Mouse (Mus musculus): ENCODE measurements at regions not wholly inside any gene's neighbourhood (a gene's known extent, or its start where the extent isn't known, plus 50 kb on each side); places are given as distances from the start of the nearest gene placed in this dataset.

GRCm38 (mm10) chr13:119263561-119263960 is 164.8 kb upstream of the Paip1 start:
- in situ Hi-C loops (cut with MboI, MseI), result no loop called here

GRCm38 (mm10) chr13:119267608-119268300 is 160.6 kb upstream of the Paip1 start:
- in situ Hi-C loops (cut with MboI, MseI), result no loop called here

- in situ Hi-C loops (cut with MboI, MseI), result no loop called here
Observed at GRCm38 (mm10) chr13:119268301-119268675, 160.1 kb upstream of the Paip1 start.

GRCm38 (mm10) chr13:119275500-119275899 is 152.9 kb upstream of the Paip1 start:
- in situ Hi-C loops (cut with MboI, MseI), result no loop called here

GRCm38 (mm10) chr13:119277308-119277948 is 151.0 kb upstream of the Paip1 start:
- in situ Hi-C loops (cut with MboI, MseI), result no loop called here

- in situ Hi-C loops (cut with MboI, MseI), result no loop called here
Observed at GRCm38 (mm10) chr13:119279449-119279848, 149.0 kb upstream of the Paip1 start.

- in situ Hi-C loops (cut with MboI, MseI), result no loop called here
Observed at GRCm38 (mm10) chr13:119280622-119281021, 147.8 kb upstream of the Paip1 start.

GRCm38 (mm10) chr13:119283448-119283847 is 145.0 kb upstream of the Paip1 start:
- in situ Hi-C loops (cut with MboI, MseI), result no loop called here

- in situ Hi-C loops (cut with MboI, MseI), result no loop called here
Observed at GRCm38 (mm10) chr13:119309238-119309637, 119.2 kb upstream of the Paip1 start.

- in situ Hi-C loops (cut with MboI, MseI), result no loop called here
Observed at GRCm38 (mm10) chr13:119310013-119310412, 118.4 kb upstream of the Paip1 start.

- in situ Hi-C loops (cut with MboI, MseI), result no loop called here
Observed at GRCm38 (mm10) chr13:119314356-119314755, 114.0 kb upstream of the Paip1 start.

GRCm38 (mm10) chr13:119318358-119318757 is 110.0 kb upstream of the Paip1 start:
- in situ Hi-C loops (cut with MboI, MseI), result no loop called here

GRCm38 (mm10) chr13:119325510-119325909 is 102.9 kb upstream of the Paip1 start:
- in situ Hi-C loops (cut with MboI, MseI), result no loop called here

GRCm38 (mm10) chr13:119326877-119327625 is 101.3 kb upstream of the Paip1 start:
- in situ Hi-C loops (cut with MboI, MseI), result no loop called here

- in situ Hi-C loops (cut with MboI, MseI), result no loop called here
Observed at GRCm38 (mm10) chr13:119328731-119329130, 99.7 kb upstream of the Paip1 start.

- in situ Hi-C loops (cut with MboI, MseI), result loop anchor here (10.0 kb wide), 1 partner anchor 283 kb away; no protein-coding TSS in a partner anchor
Observed at GRCm38 (mm10) chr13:119331815-119332214, 96.6 kb upstream of the Paip1 start.

- in situ Hi-C loops (cut with MboI, MseI), result loop anchor here (10.0 kb wide), 1 partner anchor 281 kb away; no protein-coding TSS in a partner anchor
Observed at GRCm38 (mm10) chr13:119333915-119334314, 94.5 kb upstream of the Paip1 start.

- in situ Hi-C loops (cut with MboI, MseI), result loop anchor here (10.0 kb wide), 1 partner anchor 277 kb away; no protein-coding TSS in a partner anchor
Observed at GRCm38 (mm10) chr13:119337861-119338260, 90.5 kb upstream of the Paip1 start.

GRCm38 (mm10) chr13:119339016-119339415 is 89.4 kb upstream of the Paip1 start:
- in situ Hi-C loops (cut with MboI, MseI), result loop anchor here (10.0 kb wide), 1 partner anchor 276 kb away; no protein-coding TSS in a partner anchor

GRCm38 (mm10) chr13:119339762-119340161 is 88.6 kb upstream of the Paip1 start:
- in situ Hi-C loops (cut with MboI, MseI), result loop anchor here (10.0 kb wide), 1 partner anchor 275 kb away; no protein-coding TSS in a partner anchor

GRCm38 (mm10) chr13:119341833-119342232 is 86.6 kb upstream of the Paip1 start:
- in situ Hi-C loops (cut with MboI, MseI), result no loop called here

- in situ Hi-C loops (cut with MboI, MseI), result no loop called here
Observed at GRCm38 (mm10) chr13:119342761-119343160, 85.6 kb upstream of the Paip1 start.

Measured in T-helper 1 cell (primary cell).